Mouse (Mus musculus): ENCODE measurements at regions not wholly inside any gene's neighbourhood (a gene's known extent, or its start where the extent isn't known, plus 50 kb on each side); places are given as distances from the start of the nearest gene placed in this dataset.

DNA sequence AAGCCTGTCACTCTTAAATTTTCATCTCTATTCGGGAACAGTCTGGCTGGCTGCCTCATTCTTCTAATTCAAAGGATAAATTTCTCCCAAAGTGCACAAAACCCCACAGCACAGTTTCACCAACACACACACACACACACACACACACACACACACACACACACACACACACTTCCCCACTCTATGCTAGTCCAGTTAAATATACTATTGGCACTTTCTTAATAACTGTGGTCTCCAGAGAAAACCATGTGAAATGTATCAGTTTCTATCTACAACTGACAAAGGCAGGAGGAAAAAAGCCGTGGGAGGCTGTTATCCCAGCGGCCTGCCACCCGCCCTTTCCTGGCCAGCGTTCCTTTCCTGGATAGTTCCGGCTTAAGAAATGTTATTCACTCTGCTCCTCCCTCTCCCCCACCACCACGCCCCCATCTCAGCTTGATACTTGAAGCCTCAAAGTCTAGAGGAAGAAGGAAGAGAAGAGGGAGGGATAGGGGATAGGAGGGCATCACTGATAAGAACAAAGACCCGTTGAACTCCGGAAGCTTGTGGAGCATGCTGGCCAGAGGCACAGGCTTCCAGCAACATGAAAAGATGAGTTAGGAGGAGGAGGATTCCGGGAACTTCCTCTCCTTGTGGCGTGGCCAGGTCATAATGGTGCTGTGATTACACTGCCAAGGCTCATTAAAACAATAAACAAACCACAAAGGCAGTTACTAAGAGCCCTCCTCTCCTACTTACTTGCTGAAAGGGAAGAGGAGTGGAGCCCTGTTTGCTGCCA, 345.8 kb downstream of the Mctp2 start:
- DNase-seq (ENCODE audit: low spot score, missing footprints) (peak; percentile 91), ATAC-seq (ENCODE audit: low FRiP score) (peak; percentile 79)
- no peak overlapping the region for H3K4me3 ChIP-seq (ENCODE audit: low read depth, low read length)
- H3K36me3 ChIP-seq (ENCODE audit: control insufficient read depth, insufficient read depth, low read length) = no peaks in the 10 kb centered on the region
- no peak overlapping the region for H3K27ac ChIP-seq (ENCODE audit: low read depth, low read length)
- H3K4me2 ChIP-seq = peak overlapping the region; percentile 26
- WGBS = 4% methylated on average over 11 of the region's 11 CpGs
- peaks cover 3% of the 10 kb centered on the region; the same call in 1 of the 2 replicates for H3K4me1 ChIP-seq (ENCODE audit: control insufficient read depth, insufficient read depth, low read length)
- no peaks in the 10 kb centered on the region for H3K27me3 ChIP-seq (ENCODE audit: control insufficient read depth, insufficient read depth, low read length)
- peak overlapping the region; percentile 43 for H3K9ac ChIP-seq (ENCODE audit: low read length)
- no peaks in the 10 kb centered on the region for H3K9me3 ChIP-seq (ENCODE audit: control insufficient read depth, low read length)

DNA sequence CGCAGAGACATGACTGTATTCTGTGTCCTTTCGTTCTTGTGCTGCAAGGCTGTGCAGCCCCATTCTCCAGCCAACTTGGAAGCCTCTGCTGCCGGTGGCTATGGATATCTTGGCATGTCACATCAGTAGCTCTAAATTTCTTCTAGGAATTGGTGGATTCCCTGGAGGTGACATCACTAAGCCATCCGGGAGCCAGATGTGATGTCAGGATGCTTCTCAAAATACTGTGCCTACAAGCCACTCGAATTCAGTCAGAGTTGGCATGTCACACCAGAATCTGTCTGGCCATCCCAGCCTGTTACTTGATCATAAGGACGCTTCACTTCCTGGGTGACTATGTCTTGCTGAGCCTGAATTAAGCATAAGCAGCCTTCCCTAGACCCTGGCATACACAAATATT, 359.9 kb downstream of the Mctp2 start:
- H3K27me3 ChIP-seq (ENCODE audit: control insufficient read depth, insufficient read depth, low read length) = no peaks in the 10 kb centered on the region
- H3K9ac ChIP-seq (ENCODE audit: low read length) = no peak overlapping the region
- 87% methylated on average over 6 of the region's 6 CpGs for WGBS
- no peak overlapping the region for H3K4me3 ChIP-seq (ENCODE audit: low read depth, low read length)
- ATAC-seq (ENCODE audit: low FRiP score) (no peak), DNase-seq (ENCODE audit: low spot score, missing footprints) (no peak)
- H3K4me2 ChIP-seq = no peak overlapping the region
- H3K9me3 ChIP-seq (ENCODE audit: control insufficient read depth, low read length) = no peaks in the 10 kb centered on the region
- peaks cover 3% of the 10 kb centered on the region; the same call in 1 of the 2 replicates for H3K4me1 ChIP-seq (ENCODE audit: control insufficient read depth, insufficient read depth, low read length)
- H3K27ac ChIP-seq (ENCODE audit: low read depth, low read length) = no peak overlapping the region
- H3K36me3 ChIP-seq (ENCODE audit: control insufficient read depth, insufficient read depth, low read length) = no peaks in the 10 kb centered on the region

DNA sequence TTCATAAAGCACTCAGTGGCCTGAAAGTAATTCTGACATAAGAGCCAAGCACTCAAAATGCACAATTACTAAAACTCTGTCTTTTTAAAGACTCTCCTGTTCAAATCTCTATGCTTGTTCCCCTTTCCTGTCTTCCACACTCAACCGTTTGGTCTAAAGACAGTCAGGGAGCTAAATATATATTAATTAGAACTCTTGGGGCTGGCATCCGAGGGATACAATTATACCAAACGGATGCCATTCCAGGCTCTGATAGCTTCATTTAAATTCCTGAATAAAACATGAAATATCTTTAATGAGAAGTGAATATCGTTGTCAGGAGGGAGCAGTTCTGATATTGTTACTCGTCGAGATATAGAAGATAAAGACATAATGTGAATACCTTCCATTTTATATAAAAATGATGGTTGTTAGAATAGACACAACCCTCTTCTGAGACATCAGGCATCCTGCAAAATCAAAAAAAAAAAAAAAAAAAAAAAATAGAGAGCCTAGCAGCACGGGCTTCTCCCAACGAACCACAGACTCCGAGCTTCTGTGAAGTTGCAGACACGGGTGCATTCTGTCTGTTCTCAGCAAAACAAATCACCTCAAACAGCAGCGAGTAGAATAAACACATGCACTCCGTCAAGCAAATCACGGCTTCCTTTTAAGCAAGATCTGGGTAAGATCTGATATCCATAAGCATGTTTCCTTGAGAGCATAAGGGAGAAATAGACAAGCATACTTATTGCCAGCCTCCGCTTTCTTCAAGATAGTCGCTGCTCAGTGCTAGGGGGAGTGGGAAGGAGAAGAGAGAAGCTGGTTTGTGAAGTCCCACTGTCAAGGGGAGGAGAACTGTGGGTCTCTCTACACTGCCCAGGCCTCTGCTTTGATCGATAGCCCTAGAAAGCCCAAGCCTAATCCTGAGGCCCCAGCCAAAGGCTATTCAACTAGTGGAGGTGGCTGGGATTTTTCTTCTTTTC, 363.0 kb downstream of the Mctp2 start:
- Histone ChIP-seq H3K4me2 (no peak overlapping the region), H3K36me3 (ENCODE audit: control insufficient read depth, insufficient read depth, low read length) (no peaks in the 10 kb centered on the region), H3K9ac (ENCODE audit: low read length) (no peak overlapping the region), H3K9me3 (ENCODE audit: control insufficient read depth, low read length) (no peaks in the 10 kb centered on the region), H3K4me3 (ENCODE audit: low read depth, low read length) (no peak overlapping the region), H3K27me3 (ENCODE audit: control insufficient read depth, insufficient read depth, low read length) (no peaks in the 10 kb centered on the region), H3K4me1 (ENCODE audit: control insufficient read depth, insufficient read depth, low read length) (peaks cover 3% of the 10 kb centered on the region; the same call in 1 of the 2 replicates), H3K27ac (ENCODE audit: low read depth, low read length) (no peak overlapping the region)
- DNase-seq (ENCODE audit: low spot score, missing footprints) (no peak), ATAC-seq (ENCODE audit: low FRiP score) (no peak)
- 60% methylated on average over 16 of the region's 16 CpGs for WGBS

- Histone ChIP-seq H3K4me2 (no peak overlapping the region), H3K9ac (ENCODE audit: low read length) (no peak overlapping the region), H3K9me3 (ENCODE audit: control insufficient read depth, low read length) (no peaks in the 10 kb centered on the region), H3K27me3 (ENCODE audit: control insufficient read depth, insufficient read depth, low read length) (no peaks in the 10 kb centered on the region), H3K4me3 (ENCODE audit: low read depth, low read length) (no peak overlapping the region), H3K4me1 (ENCODE audit: control insufficient read depth, insufficient read depth, low read length) (no peaks in the 10 kb centered on the region), H3K27ac (ENCODE audit: low read depth, low read length) (no peak overlapping the region), H3K36me3 (ENCODE audit: control insufficient read depth, insufficient read depth, low read length) (no peaks in the 10 kb centered on the region)
- DNase-seq (ENCODE audit: low spot score, missing footprints) (no peak), ATAC-seq (ENCODE audit: low FRiP score) (no peak)
- WGBS = 69% methylated on average over 3 of the region's 3 CpGs
Measured at GRCm38 (mm10) chr7:71937731-71938130, 368.7 kb downstream of the Mctp2 start.

GRCm38 (mm10) chr7:71936690-71937089, 369.7 kb downstream of the Mctp2 start:
- Histone ChIP-seq H3K27ac (ENCODE audit: low read depth, low read length) (no peak overlapping the region), H3K4me3 (ENCODE audit: low read depth, low read length) (no peak overlapping the region), H3K36me3 (ENCODE audit: control insufficient read depth, insufficient read depth, low read length) (no peaks in the 10 kb centered on the region), H3K4me1 (ENCODE audit: control insufficient read depth, insufficient read depth, low read length) (no peaks in the 10 kb centered on the region), H3K9me3 (ENCODE audit: control insufficient read depth, low read length) (no peaks in the 10 kb centered on the region), H3K9ac (ENCODE audit: low read length) (no peak overlapping the region), H3K4me2 (no peak overlapping the region), H3K27me3 (ENCODE audit: control insufficient read depth, insufficient read depth, low read length) (no peaks in the 10 kb centered on the region)
- WGBS = 83% methylated on average over 4 of the region's 4 CpGs
- DNase-seq (ENCODE audit: low spot score, missing footprints) = no peak
- ATAC-seq (ENCODE audit: low FRiP score) = no peak
